In genomic region chr3:94680783-94681182, GRCm38 (mm10) we compare ENCODE assay signal across 17 mouse cellular contexts. TPM values are rescaled to one million over a fixed set of nuclear protein-coding genes. Genes with fewer than 3 reads are reported as not detected.
DNase-seq lines count a peak whose midpoint lies in the region; ATAC-seq lines count a peak whose summit lies in the region.
"Had no signal": no experiment of that assay in that cellular context is flagged by ENCODE, and none has a peak within 500 bp of the region (broad histone marks: within the 10 kb centered on the region; RNA-seq: fewer than 3 reads in every experiment).

No protein-coding gene starts in this region.

- H3K4me3 ChIP-seq in heart, embryonic 12.5 days: no peak overlapping the region
- H3K4me3 ChIP-seq in liver, embryonic 16.5 days (ENCODE audit: low read depth, low read length): 0 out of 2 replicates have a peak overlapping the region, but pooled peaks have one; percentile 2
- H3K4me3 ChIP-seq in stomach, embryonic 15.5 days (replicated peaks): no peak overlapping the region
- H3K4me3 ChIP-seq in hindbrain, embryonic 16.5 days (ENCODE audit: low read length): no peak overlapping the region
- H3K4me3 ChIP-seq: forebrain, embryonic 12.5 days; limb, embryonic 15.5 days; neural tube, embryonic 15.5 days had no signal

- H3K4me1 ChIP-seq in heart, embryonic 12.5 days (replicated peaks): no peaks in the 10 kb centered on the region
- H3K4me1 ChIP-seq in liver, embryonic 16.5 days (ENCODE audit: control insufficient read depth, low read depth, low read length): peaks cover 10% of the 10 kb centered on the region
- H3K4me1 ChIP-seq in stomach, embryonic 15.5 days: no peaks in the 10 kb centered on the region
- no peaks in the 10 kb centered on the region for H3K4me1 ChIP-seq in hindbrain, embryonic 16.5 days (ENCODE audit: control insufficient read depth, insufficient read depth, low read depth, low read length)
- H3K4me1 ChIP-seq: forebrain, embryonic 12.5 days; limb, embryonic 15.5 days; neural tube, embryonic 15.5 days had no signal

- H3K9me3 ChIP-seq in heart, embryonic 12.5 days (replicated peaks): no peaks in the 10 kb centered on the region
- H3K9me3 ChIP-seq in liver, embryonic 16.5 days (replicated peaks; ENCODE audit: control insufficient read depth, low read length): no peaks in the 10 kb centered on the region
- H3K9me3 ChIP-seq in stomach, embryonic 15.5 days: no peaks in the 10 kb centered on the region
- H3K9me3 ChIP-seq in hindbrain, embryonic 16.5 days (ENCODE audit: control insufficient read depth, low read length): no peaks in the 10 kb centered on the region
- H3K9me3 ChIP-seq: forebrain, embryonic 12.5 days; limb, embryonic 15.5 days; neural tube, embryonic 15.5 days had no signal

- no peak overlapping the region for H3K27ac ChIP-seq in heart, embryonic 12.5 days (ENCODE audit: poor library complexity, severe bottlenecking)
- H3K27ac ChIP-seq in liver, embryonic 16.5 days (ENCODE audit: low read length): peak overlapping the region; percentile 48
- peak overlapping the region; percentile 26; the same call in 1 of the 2 replicates for H3K27ac ChIP-seq in stomach, embryonic 15.5 days
- H3K27ac ChIP-seq in hindbrain, embryonic 16.5 days (ENCODE audit: low read depth, low read length): no peak overlapping the region
- H3K27ac ChIP-seq: forebrain, embryonic 12.5 days; limb, embryonic 15.5 days; neural tube, embryonic 15.5 days had no signal

- H3K27me3 ChIP-seq in heart, embryonic 12.5 days (replicated peaks): no peaks in the 10 kb centered on the region
- no peaks in the 10 kb centered on the region for H3K27me3 ChIP-seq in liver, embryonic 16.5 days (ENCODE audit: control insufficient read depth, insufficient read depth, low read depth, low read length)
- H3K27me3 ChIP-seq in stomach, embryonic 15.5 days (replicated peaks): no peaks in the 10 kb centered on the region
- no peaks in the 10 kb centered on the region for H3K27me3 ChIP-seq in hindbrain, embryonic 16.5 days (replicated peaks; ENCODE audit: control insufficient read depth, insufficient read depth, low read length)
- H3K27me3 ChIP-seq: forebrain, embryonic 12.5 days; limb, embryonic 15.5 days; neural tube, embryonic 15.5 days had no signal

- H3K36me3 ChIP-seq in heart, embryonic 12.5 days: no peaks in the 10 kb centered on the region
- no peaks in the 10 kb centered on the region for H3K36me3 ChIP-seq in liver, embryonic 16.5 days (ENCODE audit: control insufficient read depth, insufficient read depth)
- H3K36me3 ChIP-seq in stomach, embryonic 15.5 days: no peaks in the 10 kb centered on the region
- no peaks in the 10 kb centered on the region for H3K36me3 ChIP-seq in hindbrain, embryonic 16.5 days (ENCODE audit: control insufficient read depth, insufficient read depth, low read length)
- H3K36me3 ChIP-seq: forebrain, embryonic 12.5 days; limb, embryonic 15.5 days; neural tube, embryonic 15.5 days had no signal

- H3K9ac ChIP-seq in heart, embryonic 12.5 days: no peak overlapping the region
- H3K9ac ChIP-seq in liver, embryonic 16.5 days (ENCODE audit: low read depth, low read length): no peak overlapping the region
- H3K9ac ChIP-seq in stomach, embryonic 15.5 days: no peak overlapping the region
- H3K9ac ChIP-seq in hindbrain, embryonic 16.5 days (ENCODE audit: low read depth, low read length): no peak overlapping the region
- H3K9ac ChIP-seq: forebrain, embryonic 12.5 days; limb, embryonic 15.5 days; neural tube, embryonic 15.5 days had no signal

- 82% methylated on average over 16 of the region's 16 CpGs for WGBS in heart, embryonic 12.5 days
- 76% methylated on average over 16 of the region's 16 CpGs for WGBS in liver, embryonic 16.5 days (ENCODE audit: insufficient replicate concordance)
- 76% methylated on average over 16 of the region's 16 CpGs for WGBS in stomach, embryonic 15.5 days
- 95% methylated on average over 16 of the region's 16 CpGs for WGBS in hindbrain, embryonic 16.5 days

- no peak for ATAC-seq in heart, embryonic 12.5 days (ENCODE audit: insufficient number of reproducible peaks, low FRiP score)
- ATAC-seq in liver, embryonic 16.5 days (ENCODE audit: low read depth): peak; percentile 51
- no peak; the same call in 1 of the 2 replicates for ATAC-seq in stomach, embryonic 15.5 days (ENCODE audit: insufficient read depth, low FRiP score, low read depth)
- ATAC-seq in hindbrain, embryonic 16.5 days: no peak

- no peak overlapping the region for H3K4me2 ChIP-seq in heart, embryonic 12.5 days
- H3K4me2 ChIP-seq in liver, embryonic 16.5 days (ENCODE audit: low read depth, low read length): peak overlapping the region; percentile 1; the same call in 1 of the 2 replicates
- H3K4me2 ChIP-seq in stomach, embryonic 15.5 days: no peak overlapping the region
- H3K4me2 ChIP-seq in hindbrain, embryonic 16.5 days (ENCODE audit: low read length): no peak overlapping the region
- H3K4me2 ChIP-seq: forebrain, embryonic 12.5 days; limb, embryonic 15.5 days; neural tube, embryonic 15.5 days had no signal

- DNase-seq in heart, adult 9 months (ENCODE audit: low spot score in 2 of 2): peak; percentile 28 to 47
- peak; percentile 84 for DNase-seq in NIH3T3 (ENCODE audit: low read depth)
- DNase-seq in yolk sac, embryonic 10.5 days (ENCODE audit: low spot score): no peak
- DNase-seq: cerebellum, adult 9-10 months; gastrocnemius, postnatal 25 days; kidney, postnatal 10 days; midbrain, embryonic 14.5 days; right cerebral cortex, postnatal 25 days had no signal

RNA-seq across cellular contexts. Expression of gene Selenbp2, which starts 12.6 kb away (rescaled TPM):
- polyA plus RNA-seq in heart, embryonic 12.5 days (2016; fragmentation: Nextera tagmentation; extraction: Ambion mirVana): 0.54 and 0.76 TPM in 2 replicates
- polyA plus RNA-seq in liver, embryonic 16.5 days (2015; fragmentation: Nextera tagmentation; extraction: Ambion mirVana): 93.0 and 115 TPM in 2 replicates
- polyA plus RNA-seq in stomach, embryonic 15.5 days (2015; fragmentation: Nextera tagmentation; extraction: Ambion mirVana): 6.2 and 6.3 TPM in 2 replicates
- polyA plus RNA-seq in hindbrain, embryonic 16.5 days (2015; fragmentation: Nextera tagmentation; extraction: Ambion mirVana): 0.75 TPM in 1 of 2 replicates, not detected in the other
- polyA plus RNA-seq: embryonic facial prominence, embryonic 11.5 days; hindbrain, embryonic 11.5 days; midbrain, embryonic 14.5 days had no signal

RNA-seq across cellular contexts. Expression of gene Tuft1, which starts 22.1 kb away (rescaled TPM):
- polyA plus RNA-seq in heart, embryonic 12.5 days (2016; fragmentation: Nextera tagmentation; extraction: Ambion mirVana): 8.0 and 8.5 TPM in 2 replicates
- polyA plus RNA-seq in liver, embryonic 16.5 days (2015; fragmentation: Nextera tagmentation; extraction: Ambion mirVana): 13.2 and 13.3 TPM in 2 replicates
- 12.8 and 13.7 TPM in 2 replicates for polyA plus RNA-seq in stomach, embryonic 15.5 days (2015; fragmentation: Nextera tagmentation; extraction: Ambion mirVana)
- 9.0 TPM in 2 replicates for polyA plus RNA-seq in hindbrain, embryonic 16.5 days (2015; fragmentation: Nextera tagmentation; extraction: Ambion mirVana)

RNA-seq across cellular contexts. Expression of gene Gm10972, which starts 37.9 kb away (rescaled TPM):
- polyA plus RNA-seq in heart, embryonic 12.5 days (2016; fragmentation: Nextera tagmentation; extraction: Ambion mirVana): not detected in 2 replicates
- polyA plus RNA-seq in liver, embryonic 16.5 days (2015; fragmentation: Nextera tagmentation; extraction: Ambion mirVana): not detected in 2 replicates
- polyA plus RNA-seq in stomach, embryonic 15.5 days (2015; fragmentation: Nextera tagmentation; extraction: Ambion mirVana): not detected in 2 replicates
- not detected in 2 replicates for polyA plus RNA-seq in hindbrain, embryonic 16.5 days (2015; fragmentation: Nextera tagmentation; extraction: Ambion mirVana)
- polyA plus RNA-seq: embryonic facial prominence, embryonic 11.5 days; forebrain, embryonic 12.5 days; hindbrain, embryonic 11.5 days; limb, embryonic 15.5 days; midbrain, embryonic 14.5 days; neural tube, embryonic 15.5 days had no signal

Comparison
In these comparisons a context has a peak if more than half of its experiments do, and no peak if none do; other contexts are left out.
1. H3K27ac ChIP-seq: peak in liver, embryonic 16.5 days (single experiment) and stomach, embryonic 15.5 days (single experiment); none in heart, embryonic 12.5 days (single experiment) and hindbrain, embryonic 16.5 days (single experiment).
2. RNA of gene Selenbp2, which starts 12.6 kb away (polyA plus RNA-seq): 93.0 to 115 TPM in liver, embryonic 16.5 days; 6.2 to 6.3 TPM in stomach, embryonic 15.5 days, 0.75 TPM in hindbrain, embryonic 16.5 days and 0.54 to 0.76 TPM in heart, embryonic 12.5 days; every median in the first group is over 10 times any median in the second.